Mouse (Mus musculus) hindbrain, embryonic 12.5 days (tissue): ENCODE results near the gene Agtpbp1. TPM values are rescaled to one million over a fixed set of nuclear protein-coding genes. Genes with fewer than 3 reads are reported as not detected.

Source experiments
- ATAC-seq: fragments of 200-750 bp; cut with Nextera tagmentation; 2 replicates; pipeline ENCODE4 v1.8.0; 2017; ENCODE audit warnings: moderate TSS enrichment; ENCODE audit not compliant: low FRiP score
- H3K27ac ChIP-seq: fragments of 300-500 bp; sonication (generic); 2 replicates; pipeline ENCODE4 v1.5.1; 2016; ENCODE audit warnings: mild to moderate bottlenecking
- H3K27me3 ChIP-seq: fragments of 300-500 bp; sonication (generic); 2 replicates; pipeline ENCODE4 v1.6.1; 2016; ENCODE audit warnings: mild to moderate bottlenecking
- H3K36me3 ChIP-seq: fragments of 300-500 bp; sonication (generic); 2 replicates; pipeline ENCODE4 v1.6.1; 2016; ENCODE audit warnings: mild to moderate bottlenecking
- H3K4me1 ChIP-seq: fragments of 300-500 bp; sonication (generic); 2 replicates; pipeline ENCODE4 v1.6.1; 2016
- H3K4me2 ChIP-seq: fragments of 300-500 bp; sonication (generic); replicated peaks from 2 replicates; pipeline ENCODE4 v1.6.1; 2016; ENCODE audit warnings: mild to moderate bottlenecking
- H3K4me3 ChIP-seq: fragments of 300-500 bp; sonication (generic); 2 replicates; pipeline ENCODE4 v1.5.1; 2016; ENCODE audit warnings: mild to moderate bottlenecking
- H3K9ac ChIP-seq: fragments of 300-500 bp; sonication (generic); 2 replicates; pipeline ENCODE4 v1.6.1; 2016; ENCODE audit warnings: mild to moderate bottlenecking, moderate library complexity
- H3K9me3 ChIP-seq: fragments of 300-500 bp; sonication (generic); replicated peaks from 2 replicates; pipeline ENCODE4 v1.6.1; 2016; ENCODE audit warnings: mild to moderate bottlenecking
- WGBS: fragments of 180-500 bp; shearing (Covaris S2); methylation state at CpG from one replicate; pipeline ENCODE4 v1.1.7; 2016; 5-methylcytosine and 5-hydroxymethylcytosine counted together
- polyA plus RNA-seq: library from polyadenylated mRNA; unstranded; fragments of >200 nt; fragmentation: Nextera tagmentation; extraction: Ambion mirVana; gene quantifications from 2 replicates; pipeline ENCODE4 v1.2.1, GENCODE M21; 2016

Agtpbp1 gene
- polyA plus RNA-seq, 1 experiment from 2014 or later, result 34.2 TPM

GRCm38 (mm10) chr13:59547716-59548115 lies 37.3 kb downstream of the Agtpbp1 start:
- Histone ChIP-seq H3K4me2 (no peak overlapping the region), H3K27me3 (no peaks in the 10 kb centered on the region), H3K9ac (no peak overlapping the region), H3K4me1 (peaks cover 7% of the 10 kb centered on the region; the same call in 1 of the 2 replicates), H3K27ac (no peak overlapping the region), H3K9me3 (no peaks in the 10 kb centered on the region), H3K4me3 (no peak overlapping the region), H3K36me3 (no peaks in the 10 kb centered on the region)
- ATAC-seq, result no peak
- 86% methylated on average over 4 of the region's 4 CpGs for WGBS

- Histone ChIP-seq H3K27me3 (no peaks in the 10 kb centered on the region), H3K4me3 (no peak overlapping the region), H3K9me3 (no peaks in the 10 kb centered on the region), H3K36me3 (no peaks in the 10 kb centered on the region), H3K27ac (no peak overlapping the region), H3K4me1 (peaks cover 7% of the 10 kb centered on the region; the same call in 1 of the 2 replicates), H3K9ac (no peak overlapping the region), H3K4me2 (no peak overlapping the region)
- ATAC-seq, result no peak
- WGBS, result 87% methylated on average over 2 of the region's 2 CpGs
Measured at GRCm38 (mm10) chr13:59547091-59547490, 37.9 kb downstream of the Agtpbp1 start.

- Histone ChIP-seq H3K36me3 (no peaks in the 10 kb centered on the region), H3K9me3 (no peaks in the 10 kb centered on the region), H3K27ac (no peak overlapping the region), H3K27me3 (no peaks in the 10 kb centered on the region), H3K4me2 (no peak overlapping the region), H3K4me3 (no peak overlapping the region), H3K4me1 (peaks cover 7% of the 10 kb centered on the region; the same call in 1 of the 2 replicates), H3K9ac (no peak overlapping the region)
- WGBS, result 91% methylated on average over 10 of the region's 10 CpGs
- no peak for ATAC-seq
Measured at GRCm38 (mm10) chr13:59542411-59542810, 42.6 kb downstream of the Agtpbp1 start.

GRCm38 (mm10) chr13:59540030-59540429 lies 45.0 kb downstream of the Agtpbp1 start:
- no peak for ATAC-seq
- peaks cover 4% of the 10 kb centered on the region; the same call in 1 of the 2 replicates for H3K4me1 ChIP-seq
- no peaks in the 10 kb centered on the region for H3K36me3 ChIP-seq
- H3K4me2 ChIP-seq, result no peak overlapping the region
- 92% methylated on average over 5 of the region's 5 CpGs for WGBS
- H3K9me3 ChIP-seq, result no peaks in the 10 kb centered on the region
- no peaks in the 10 kb centered on the region for H3K27me3 ChIP-seq
- no peak overlapping the region for H3K27ac ChIP-seq
- H3K9ac ChIP-seq, result no peak overlapping the region
- H3K4me3 ChIP-seq, result no peak overlapping the region

DNA sequence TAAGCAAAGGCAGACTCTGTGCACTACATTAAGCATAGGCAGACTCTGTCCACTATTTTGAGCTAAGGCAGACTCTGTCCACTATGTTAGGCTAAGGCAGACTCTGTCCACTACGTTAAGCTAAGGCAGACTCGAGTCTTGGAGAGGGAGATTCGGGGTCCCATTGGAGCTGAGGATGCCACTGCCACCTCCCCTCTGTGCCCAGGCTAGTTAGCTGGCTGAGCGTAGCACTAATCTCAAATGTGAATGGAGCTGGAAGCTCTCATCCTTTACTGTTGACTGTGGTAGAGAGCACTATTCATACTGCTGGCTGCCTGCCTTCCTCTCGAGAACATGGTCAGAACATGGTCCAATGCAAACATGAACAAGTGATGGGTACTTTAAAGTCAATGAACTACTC lies 46.4 kb downstream of the Agtpbp1 start:
- H3K36me3 ChIP-seq, result no peaks in the 10 kb centered on the region
- no peak overlapping the region for H3K4me3 ChIP-seq
- no peak overlapping the region for H3K9ac ChIP-seq
- 0 out of 2 replicates have a peak, but pooled peaks cover 2% of the 10 kb centered on the region for H3K4me1 ChIP-seq
- H3K9me3 ChIP-seq, result no peaks in the 10 kb centered on the region
- H3K27me3 ChIP-seq, result no peaks in the 10 kb centered on the region
- no peak overlapping the region for H3K4me2 ChIP-seq
- WGBS, result 93% methylated on average over 5 of the region's 5 CpGs
- H3K27ac ChIP-seq, result no peak overlapping the region
- ATAC-seq, result no peak

GRCm38 (mm10) chr13:59536631-59537030 lies 48.4 kb downstream of the Agtpbp1 start:
- Histone ChIP-seq H3K36me3 (peaks cover 4% of the 10 kb centered on the region; the same call in 1 of the 2 replicates), H3K4me2 (no peak overlapping the region), H3K9me3 (no peaks in the 10 kb centered on the region), H3K27ac (no peak overlapping the region), H3K4me1 (0 out of 2 replicates have a peak, but pooled peaks cover 2% of the 10 kb centered on the region), H3K27me3 (no peaks in the 10 kb centered on the region), H3K4me3 (no peak overlapping the region), H3K9ac (no peak overlapping the region)
- WGBS, result 86% methylated on average over 2 of the region's 2 CpGs
- ATAC-seq, result no peak

- WGBS, result 88% methylated on average over 6 of the region's 6 CpGs
- peaks cover 4% of the 10 kb centered on the region; the same call in 1 of the 2 replicates for H3K36me3 ChIP-seq
- no peaks in the 10 kb centered on the region for H3K9me3 ChIP-seq
- no peaks in the 10 kb centered on the region for H3K27me3 ChIP-seq
- H3K4me2 ChIP-seq, result no peak overlapping the region
- no peak overlapping the region for H3K9ac ChIP-seq
- H3K27ac ChIP-seq, result no peak overlapping the region
- no peak overlapping the region for H3K4me3 ChIP-seq
- ATAC-seq, result no peak
- H3K4me1 ChIP-seq, result 0 out of 2 replicates have a peak, but pooled peaks cover 2% of the 10 kb centered on the region
Measured at GRCm38 (mm10) chr13:59535746-59536145, 49.3 kb downstream of the Agtpbp1 start.

DNA sequence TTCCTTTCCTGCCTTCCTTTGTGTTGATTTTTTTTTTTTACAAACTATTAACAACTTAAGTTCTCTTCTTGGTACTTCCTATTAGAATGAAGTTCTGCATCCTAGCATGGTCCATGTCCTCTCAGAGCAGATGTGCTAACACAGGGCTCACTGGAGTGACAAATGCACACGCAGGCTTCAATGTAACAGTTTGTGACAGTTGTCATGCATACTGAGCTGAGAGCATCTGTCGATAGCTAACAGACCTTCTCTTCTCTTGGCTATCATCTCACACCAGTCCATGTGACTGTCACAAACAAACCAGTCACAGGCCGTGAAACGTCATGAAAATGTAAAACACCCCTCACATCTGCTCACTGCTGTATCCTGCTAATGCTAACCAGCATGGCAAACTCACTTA lies 50.7 kb downstream of the Agtpbp1 start:
- 68% methylated on average over 4 of the region's 4 CpGs for WGBS
- Histone ChIP-seq H3K36me3 (peaks cover 4% of the 10 kb centered on the region; the same call in 1 of the 2 replicates), H3K4me2 (no peak overlapping the region), H3K9ac (no peak overlapping the region), H3K4me1 (0 out of 2 replicates have a peak, but pooled peaks cover 2% of the 10 kb centered on the region), H3K27ac (no peak overlapping the region), H3K27me3 (no peaks in the 10 kb centered on the region), H3K4me3 (no peak overlapping the region), H3K9me3 (no peaks in the 10 kb centered on the region)
- no peak for ATAC-seq

GRCm38 (mm10) chr13:59533331-59533730 lies 51.7 kb downstream of the Agtpbp1 start:
- Histone ChIP-seq H3K4me2 (no peak overlapping the region), H3K27me3 (no peaks in the 10 kb centered on the region), H3K4me1 (0 out of 2 replicates have a peak, but pooled peaks cover 2% of the 10 kb centered on the region), H3K4me3 (no peak overlapping the region), H3K36me3 (peaks cover 4% of the 10 kb centered on the region; the same call in 1 of the 2 replicates), H3K27ac (no peak overlapping the region), H3K9ac (no peak overlapping the region), H3K9me3 (no peaks in the 10 kb centered on the region)
- no peak for ATAC-seq
- whole genome bisulfite sequencing, result 89% methylated on average over 6 of the region's 6 CpGs

DNA sequence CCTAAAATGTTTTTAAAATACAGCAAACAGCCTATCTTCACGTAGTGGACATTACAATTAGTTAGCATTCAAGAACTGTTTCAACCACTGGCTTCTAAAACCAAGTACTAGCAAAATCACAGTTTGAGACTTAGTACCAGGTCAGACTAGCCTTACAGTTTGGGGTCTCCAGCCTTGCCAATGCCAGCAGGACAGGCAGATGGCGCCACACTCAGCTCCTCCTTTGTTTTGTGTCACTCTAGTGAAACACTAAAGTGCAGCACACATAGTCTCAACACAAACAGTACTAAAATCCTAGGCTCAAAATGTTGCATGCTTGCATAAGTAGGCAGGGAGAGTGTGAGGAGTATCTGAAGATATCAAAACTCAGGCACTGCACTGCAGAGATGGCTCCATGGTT lies 53.8 kb downstream of the Agtpbp1 start:
- H3K9me3 ChIP-seq, result no peaks in the 10 kb centered on the region
- no peak overlapping the region for H3K9ac ChIP-seq
- no peak overlapping the region for H3K4me2 ChIP-seq
- ATAC-seq, result no peak
- peaks cover 22% of the 10 kb centered on the region for H3K36me3 ChIP-seq
- no peak overlapping the region for H3K27ac ChIP-seq
- WGBS, result 75% methylated on average over 2 of the region's 2 CpGs
- no peak overlapping the region for H3K4me3 ChIP-seq
- H3K4me1 ChIP-seq, result 0 out of 2 replicates have a peak, but pooled peaks cover 2% of the 10 kb centered on the region
- no peaks in the 10 kb centered on the region for H3K27me3 ChIP-seq

- Histone ChIP-seq H3K36me3 (peaks cover 25% of the 10 kb centered on the region), H3K27me3 (no peaks in the 10 kb centered on the region), H3K27ac (no peak overlapping the region), H3K9me3 (no peaks in the 10 kb centered on the region), H3K4me2 (no peak overlapping the region), H3K4me1 (0 out of 2 replicates have a peak, but pooled peaks cover 2% of the 10 kb centered on the region), H3K4me3 (no peak overlapping the region), H3K9ac (no peak overlapping the region)
- no peak for ATAC-seq
- 94% methylated on average over 8 of the region's 8 CpGs for WGBS
Measured at GRCm38 (mm10) chr13:59530491-59530890, 54.5 kb downstream of the Agtpbp1 start.

DNA sequence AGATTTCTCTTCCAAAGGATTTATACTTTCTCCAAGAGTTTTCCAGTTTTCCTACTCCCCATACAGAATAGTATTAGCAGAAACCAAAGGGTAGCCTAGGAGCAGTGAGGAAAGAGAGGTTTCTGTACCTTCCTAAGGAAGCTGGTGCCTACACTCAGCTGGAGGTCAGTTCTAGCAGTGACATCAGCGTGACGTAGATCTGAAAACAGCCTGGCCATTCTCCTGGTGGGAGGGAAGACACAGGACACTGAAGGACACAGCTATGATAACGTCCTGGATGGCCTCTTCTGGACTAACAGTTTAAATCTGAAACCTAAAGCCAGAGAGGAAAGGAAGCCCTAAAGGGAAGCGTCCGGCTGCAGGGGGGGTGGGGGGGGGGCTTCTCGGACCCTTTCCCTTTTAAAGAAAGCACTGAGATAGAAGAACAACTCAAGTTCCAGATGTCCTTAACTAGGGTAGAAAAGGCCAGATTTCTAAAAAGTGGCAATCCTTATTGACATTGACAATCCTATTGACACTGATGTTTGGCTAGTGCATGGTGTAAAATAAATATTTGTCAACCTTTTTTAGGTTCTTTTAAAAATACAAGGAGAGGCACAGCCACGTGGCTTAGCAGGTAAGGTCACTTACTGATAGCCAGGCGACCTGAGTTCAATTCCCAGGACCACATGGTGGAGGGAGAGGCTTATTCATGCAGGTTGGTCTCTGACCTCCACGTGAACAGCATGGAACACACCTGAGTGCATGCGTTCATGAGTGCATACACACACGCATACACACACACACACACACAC lies 63.6 kb downstream of the Agtpbp1 start:
- ATAC-seq, result no peak
- no peaks in the 10 kb centered on the region for H3K9me3 ChIP-seq
- no peak overlapping the region for H3K4me2 ChIP-seq
- WGBS, result 75% methylated on average over 11 of the region's 11 CpGs
- H3K9ac ChIP-seq, result no peak overlapping the region
- peaks cover 9% of the 10 kb centered on the region for H3K36me3 ChIP-seq
- no peaks in the 10 kb centered on the region for H3K27me3 ChIP-seq
- no peak overlapping the region for H3K27ac ChIP-seq
- H3K4me1 ChIP-seq, result no peaks in the 10 kb centered on the region
- H3K4me3 ChIP-seq, result no peak overlapping the region

GRCm38 (mm10) chr13:59520834-59521233 lies 64.2 kb downstream of the Agtpbp1 start:
- WGBS, result 86% methylated on average over 2 of the region's 2 CpGs
- no peak overlapping the region for H3K4me3 ChIP-seq
- no peak overlapping the region for H3K4me2 ChIP-seq
- no peaks in the 10 kb centered on the region for H3K9me3 ChIP-seq
- no peaks in the 10 kb centered on the region for H3K4me1 ChIP-seq
- H3K36me3 ChIP-seq, result peaks cover 5% of the 10 kb centered on the region; the same call in 1 of the 2 replicates
- no peaks in the 10 kb centered on the region for H3K27me3 ChIP-seq
- no peak overlapping the region for H3K9ac ChIP-seq
- no peak overlapping the region for H3K27ac ChIP-seq
- no peak for ATAC-seq
